Mouse (Mus musculus) spleen, postnatal 36 days (tissue): ENCODE measurements around the gene Ankrd13c.
"Not testable (repeated sequence)": the region's sequence is repeated elsewhere in the genome, so short reads cannot be mapped to it uniquely, and the experiment has no call there.

Source experiments
- DNase-seq, 2 experiments: peaks; one replicate each; pipeline ENCODE4 v3.0.0; 2022; ENCODE audit warnings: low spot score in 2 of 2, mixed read lengths in 1 of 2

Gene Ankrd13c

GRCm38 (mm10) chr3:157946843-157947358 lies at the start of gene Ankrd13c:
TSS of gene Ankrd13c (plus strand) at chr3:157947239.
- peak; percentile 88 to 90 for DNase-seq

GRCm38 (mm10) chr3:157897645-157898044 lies 49.4 kb upstream of the Ankrd13c start:
- DNase-seq: no peak

GRCm38 (mm10) chr3:157899986-157900385 lies 47.1 kb upstream of the Ankrd13c start:
- no peak for DNase-seq

- DNase-seq: no peak
These were observed 45.3 kb upstream of the Ankrd13c start for GRCm38 (mm10) chr3:157901721-157902120.

- DNase-seq: no peak
These were observed 38.9 kb upstream of the Ankrd13c start for GRCm38 (mm10) chr3:157908166-157908565.

GRCm38 (mm10) chr3:157910262-157910661 lies 36.8 kb upstream of the Ankrd13c start:
- no peak for DNase-seq

- DNase-seq: no peak
These were observed 34.9 kb upstream of the Ankrd13c start for GRCm38 (mm10) chr3:157912155-157912554.

- no peak for DNase-seq
These were observed 30.7 kb upstream of the Ankrd13c start for GRCm38 (mm10) chr3:157916336-157916735.

- no peak for DNase-seq
These were observed 25.7 kb upstream of the Ankrd13c start for GRCm38 (mm10) chr3:157921376-157921775.

- no peak for DNase-seq
These were observed 23.7 kb upstream of the Ankrd13c start for GRCm38 (mm10) chr3:157923268-157923835.

- peak; percentile 73 to 75 for DNase-seq
These were observed 22.2 kb upstream of the Ankrd13c start, which contains the start of gene Cth for GRCm38 (mm10) chr3:157924692-157925328. TSS of gene Cth (minus strand) at chr3:157925077.

- no peak for DNase-seq
These were observed 21.1 kb upstream of the Ankrd13c start for GRCm38 (mm10) chr3:157925706-157926510.

GRCm38 (mm10) chr3:157926761-157927160 lies 20.3 kb upstream of the Ankrd13c start:
- DNase-seq: no peak

- DNase-seq: no peak
These were observed 18.3 kb upstream of the Ankrd13c start for GRCm38 (mm10) chr3:157928731-157929130.

- DNase-seq: no peak
These were observed 17.6 kb upstream of the Ankrd13c start for GRCm38 (mm10) chr3:157929417-157929816.

GRCm38 (mm10) chr3:157931592-157931991 lies 15.4 kb upstream of the Ankrd13c start:
- DNase-seq: no peak

- no peak for DNase-seq
These were observed 15.0 kb upstream of the Ankrd13c start for GRCm38 (mm10) chr3:157932074-157932473.

GRCm38 (mm10) chr3:157933223-157933622 lies 13.8 kb upstream of the Ankrd13c start:
- DNase-seq: not testable (repeated sequence)

- DNase-seq: no peak
These were observed 12.7 kb upstream of the Ankrd13c start for GRCm38 (mm10) chr3:157934301-157934823.

GRCm38 (mm10) chr3:157938585-157938984 lies 8.5 kb upstream of the Ankrd13c start:
- no peak for DNase-seq

GRCm38 (mm10) chr3:157947383-157948280 lies 593 bp downstream of the Ankrd13c start:
- DNase-seq: peak; percentile 22 to 28
